Mouse (Mus musculus) G1E (cell line): Measurements from ENCODE around the gene Pim1. TPM values are rescaled to one million over a fixed set of nuclear protein-coding genes. Genes with fewer than 3 reads are reported as not detected.
A peak's percentile ranks its signal among the peaks of the same experiment; 100 is the strongest.

Source experiments
- ATAC-seq: 2 replicates; pipeline ENCODE4 v1.8.0; 2016; ENCODE audit warnings: mild to moderate bottlenecking; ENCODE audit not compliant: insufficient number of reproducible peaks, poor library complexity, low FRiP score, severe bottlenecking; ENCODE audit errors: extremely low read depth
- DNase-seq: peaks from one replicate; pipeline ENCODE4 v3.0.0; 2012; ENCODE audit warnings: low spot score
- H3K27me3 ChIP-seq: 2 replicates; pipeline ENCODE4 v1.6.1; 2012; ENCODE audit warnings: mild to moderate bottlenecking, low read length, inconsistent platforms; ENCODE audit not compliant: insufficient read depth
- H3K36me3 ChIP-seq: replicated peaks from 2 replicates; pipeline ENCODE3; 2012; ENCODE audit warnings: mild to moderate bottlenecking, inconsistent platforms
- H3K4me1 ChIP-seq: 2 replicates; pipeline ENCODE4 v1.6.1; 2012; ENCODE audit warnings: low read depth, low read length, inconsistent platforms, mixed read lengths; ENCODE audit not compliant: insufficient read depth
- H3K4me3 ChIP-seq: 2 replicates; pipeline ENCODE4 v1.5.1; 2012; ENCODE audit warnings: low read depth, mild to moderate bottlenecking, inconsistent platforms, low read length, moderate library complexity, mixed read lengths
- H3K9me3 ChIP-seq: replicated peaks from 2 replicates; pipeline ENCODE4 v1.6.1; 2012; ENCODE audit warnings: inconsistent platforms
- CTCF ChIP-seq: IDR thresholded peaks from 2 replicates; pipeline ENCODE4 v1.5.1; 2012; ENCODE audit warnings: low read depth, low read length, inconsistent platforms, mixed read lengths
- GATA1 ChIP-seq: IDR thresholded peaks from 2 replicates; pipeline ENCODE4 v1.6.1; 2012; ENCODE audit warnings: borderline replicate concordance, low read length, inconsistent platforms, mixed read lengths
- GATA2 ChIP-seq: IDR thresholded peaks from 2 replicates; pipeline ENCODE4 v1.6.1; 2012; ENCODE audit warnings: low read depth, low read length, inconsistent platforms, borderline replicate concordance
- POLR2AphosphoS5 ChIP-seq: IDR thresholded peaks from 2 replicates; pipeline ENCODE4 v1.6.1; 2012; ENCODE audit warnings: low read depth, low read length, inconsistent platforms; ENCODE audit not compliant: insufficient replicate concordance
- TAL1 ChIP-seq: conservative IDR thresholded peaks from 2 replicates; pipeline ENCODE4 v1.6.1; 2012; ENCODE audit warnings: low read depth, low read length, inconsistent platforms, mixed read lengths
- polyA plus RNA-seq: library from polyadenylated mRNA; stranded (reverse); fragments of >175 nt; gene quantifications from 2 replicates; pipeline ENCODE4 v1.2.3, GENCODE M21; 2012
- total RNA-seq, 2 experiments: library from RNA; stranded (forward) in 1 of 2; stranded (reverse) in 1 of 2; fragments of 200-1000 nt in 1 of 2; fragments of >200 nt in 1 of 2; fragmentation: Nextera tagmentation in 1 of 2; gene quantifications; 2 replicates each; pipeline ENCODE4 v1.2.3; 2014 to 2017

Gene Pim1
- total and polyA plus RNA-seq, 3 experiments, result 123 to 174 (median 151) TPM

GRCm38 (mm10) chr17:29488257-29488977, 2.1 kb upstream of the Pim1 start:
- Histone ChIP-seq H3K4me3 (no peak overlapping the region; the same call in 1 of the 2 replicates), H3K4me1 (peaks cover 50% of the 10 kb centered on the region), H3K9me3 (no peaks in the 10 kb centered on the region), H3K27me3 (no peaks in the 10 kb centered on the region), H3K36me3 (peaks cover 19% of the 10 kb centered on the region)
- no peak for DNase-seq
- ATAC-seq, result no peak
- TF ChIP-seq GATA2 (no peak), GATA1 (no peak), CTCF (no peak), TAL1 (no peak), POLR2AphosphoS5 (no peak)

GRCm38 (mm10) chr17:29488978-29489970, 1.3 kb upstream of the Pim1 start:
- Histone ChIP-seq H3K4me3 (peak overlapping the region; percentile 99), H3K9me3 (no peaks in the 10 kb centered on the region), H3K4me1 (peaks cover 48% of the 10 kb centered on the region), H3K27me3 (no peaks in the 10 kb centered on the region), H3K36me3 (peaks cover 28% of the 10 kb centered on the region)
- TF ChIP-seq TAL1, result no peak
- TF ChIP-seq GATA1, result no peak
- TF ChIP-seq POLR2AphosphoS5, result no peak
- TF ChIP-seq CTCF, result no peak
- ATAC-seq, result no peak
- no peak for DNase-seq

GRCm38 (mm10) chr17:29489971-29490712, 411 bp upstream of the Pim1 start:
- Histone ChIP-seq H3K27me3 (no peaks in the 10 kb centered on the region), H3K4me3 (peak overlapping the region; percentile 99), H3K36me3 (peaks cover 34% of the 10 kb centered on the region), H3K9me3 (no peaks in the 10 kb centered on the region), H3K4me1 (peaks cover 50% of the 10 kb centered on the region)
- TF ChIP-seq CTCF, result no peak
- no peak for TF ChIP-seq TAL1
- no peak for TF ChIP-seq POLR2AphosphoS5
- no peak for TF ChIP-seq GATA2
- no peak for TF ChIP-seq GATA1
- ATAC-seq, result peak; percentile 74
- peak; percentile 87 for DNase-seq

- Histone ChIP-seq H3K4me1 (peaks cover 48% of the 10 kb centered on the region), H3K9me3 (no peaks in the 10 kb centered on the region), H3K27me3 (no peaks in the 10 kb centered on the region), H3K36me3 (peaks cover 42% of the 10 kb centered on the region), H3K4me3 (peak overlapping the region; percentile 99)
- TF ChIP-seq POLR2AphosphoS5, result no peak
- no peak for TF ChIP-seq GATA2
- TF ChIP-seq CTCF, result no peak
- TF ChIP-seq TAL1, result no peak
- TF ChIP-seq GATA1, result no peak
- DNase-seq (no peak), ATAC-seq (no peak)
Measured at GRCm38 (mm10) chr17:29491591-29492268, 1.2 kb downstream of the Pim1 start.

GRCm38 (mm10) chr17:29492269-29493191, 2.0 kb downstream of the Pim1 start:
- ATAC-seq (peak; percentile 17; the same call in 1 of the 2 replicates), DNase-seq (no peak)
- peak overlapping the region; percentile 99 for H3K4me3 ChIP-seq
- TF ChIP-seq CTCF (peak; percentile 26; the same call in 1 of the 2 replicates), GATA1 (no peak)
- peaks cover 48% of the 10 kb centered on the region for H3K4me1 ChIP-seq
- no peaks in the 10 kb centered on the region for H3K9me3 ChIP-seq
- peaks cover 46% of the 10 kb centered on the region for H3K36me3 ChIP-seq
- no peaks in the 10 kb centered on the region for H3K27me3 ChIP-seq
